7 mouse cellular contexts compared by ENCODE assay signal in the genomic region with DNA sequence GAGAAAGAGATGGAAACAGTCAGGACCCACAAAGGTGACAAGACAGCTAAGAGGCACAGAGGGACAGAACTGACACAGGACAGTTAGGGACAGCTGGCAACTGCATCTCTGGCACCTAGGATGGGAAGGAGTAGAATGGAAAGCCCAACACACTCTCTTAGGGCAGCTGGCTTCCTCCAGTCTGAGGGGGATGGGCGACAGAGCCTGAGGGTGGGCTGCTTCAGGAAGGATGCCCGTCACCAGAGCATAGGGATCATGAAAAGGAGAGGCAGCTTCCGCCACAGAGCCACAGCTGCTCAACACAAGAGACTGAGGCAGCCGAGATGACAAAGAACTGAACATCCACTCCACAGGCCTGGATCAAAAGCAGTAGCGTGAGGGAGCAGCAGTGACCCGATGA. TPM values are rescaled to one million over a fixed set of nuclear protein-coding genes. Genes with fewer than 3 reads are reported as not detected.
DNase-seq lines count a peak whose midpoint lies in the region; ATAC-seq and TF ChIP-seq lines count a peak whose summit lies in the region.

No protein-coding gene starts in this region.

- H3K9me3 ChIP-seq in liver, embryonic 12.5 days (replicated peaks): no peaks in the 10 kb centered on the region
- H3K9me3 ChIP-seq in embryonic facial prominence, embryonic 14.5 days (ENCODE audit: control insufficient read depth, low read length): no peaks in the 10 kb centered on the region
- H3K9me3 ChIP-seq in hindbrain, embryonic 11.5 days (ENCODE audit: control insufficient read depth, low read length): no peaks in the 10 kb centered on the region
- no peaks in the 10 kb centered on the region for H3K9me3 ChIP-seq in neural tube, embryonic 13.5 days

- TF ChIP-seq POLR2A in liver, adult 2 months (IDR thresholded peaks at IDR 0.05; ENCODE audit: extremely low read depth, insufficient read depth, low read length): no peak

- TF ChIP-seq CTCF in liver, adult 2 months (IDR thresholded peaks at IDR 0.05; ENCODE audit: low read depth, low read length): no peak

- no peak for ATAC-seq in liver, embryonic 12.5 days
- no peak; the same call in 1 of the 2 replicates for ATAC-seq in embryonic facial prominence, embryonic 14.5 days (ENCODE audit: low read depth)
- ATAC-seq in hindbrain, embryonic 11.5 days (ENCODE audit: low FRiP score): peak; percentile 61; the same call in 1 of the 2 replicates
- peak; percentile 75 for ATAC-seq in neural tube, embryonic 13.5 days (ENCODE audit: low read depth)

- no peak overlapping the region for H3K4me2 ChIP-seq in liver, embryonic 12.5 days
- H3K4me2 ChIP-seq in embryonic facial prominence, embryonic 14.5 days (ENCODE audit: low read depth, low read length): no peak overlapping the region
- H3K4me2 ChIP-seq in hindbrain, embryonic 11.5 days (replicated peaks; ENCODE audit: low read depth, low read length): no peak overlapping the region
- H3K4me2 ChIP-seq in neural tube, embryonic 13.5 days: no peak overlapping the region

- H3K9ac ChIP-seq in liver, adult 2 months (ENCODE audit: low read depth, low read length): no peak overlapping the region
- no peak overlapping the region for H3K9ac ChIP-seq in liver, embryonic 12.5 days
- no peak overlapping the region for H3K9ac ChIP-seq in embryonic facial prominence, embryonic 14.5 days (ENCODE audit: low read depth, low read length)
- H3K9ac ChIP-seq in hindbrain, embryonic 11.5 days (ENCODE audit: low read depth, low read length): no peak overlapping the region
- no peak overlapping the region for H3K9ac ChIP-seq in neural tube, embryonic 13.5 days

- H3K4me1 ChIP-seq in liver, adult 2 months (ENCODE audit: control insufficient read depth, insufficient read depth, low read length): peaks cover 7% of the 10 kb centered on the region
- peaks cover 4% of the 10 kb centered on the region; the same call in 1 of the 2 replicates for H3K4me1 ChIP-seq in liver, embryonic 12.5 days
- H3K4me1 ChIP-seq in embryonic facial prominence, embryonic 14.5 days (ENCODE audit: control insufficient read depth, insufficient read depth, low read length): peaks cover 14% of the 10 kb centered on the region
- H3K4me1 ChIP-seq in hindbrain, embryonic 11.5 days (replicated peaks; ENCODE audit: control insufficient read depth, insufficient read depth, low read length): 0 out of 2 replicates have a peak, but pooled peaks cover 2% of the 10 kb centered on the region
- peaks cover 18% of the 10 kb centered on the region for H3K4me1 ChIP-seq in neural tube, embryonic 13.5 days (replicated peaks)

- no peak for DNase-seq in liver, adult 2 months (ENCODE audit: extremely low read depth, low read depth, low spot score)
- no peak for DNase-seq in embryonic facial prominence, embryonic 14.5 days (ENCODE audit: low spot score)
- peak; percentile 49 for DNase-seq in hindbrain, embryonic 11.5 days (ENCODE audit: low spot score)
- no peak for DNase-seq in adrenal gland, adult 2 months
- no peak for DNase-seq in adrenal gland, adult 8-10 months

- 0 out of 2 replicates have a peak, but pooled peaks cover 3% of the 10 kb centered on the region for H3K79me2 ChIP-seq in liver, adult 2 months (ENCODE audit: control insufficient read depth, insufficient read depth, low read length)

- H3K36me3 ChIP-seq in liver, adult 2 months (ENCODE audit: control insufficient read depth, insufficient read depth, low read length): peaks cover 2% of the 10 kb centered on the region; the same call in 1 of the 2 replicates
- peaks cover 38% of the 10 kb centered on the region for H3K36me3 ChIP-seq in liver, embryonic 12.5 days
- peaks cover 56% of the 10 kb centered on the region for H3K36me3 ChIP-seq in embryonic facial prominence, embryonic 14.5 days (ENCODE audit: control insufficient read depth, insufficient read depth, low read length)
- peaks cover 2% of the 10 kb centered on the region; the same call in 1 of the 2 replicates for H3K36me3 ChIP-seq in hindbrain, embryonic 11.5 days (ENCODE audit: control insufficient read depth, insufficient read depth, low read length)
- peaks cover 66% of the 10 kb centered on the region for H3K36me3 ChIP-seq in neural tube, embryonic 13.5 days

- peak overlapping the region; percentile 52 for H3K27ac ChIP-seq in liver, adult 2 months (replicated peaks; ENCODE audit: insufficient read depth, low read depth, low read length)
- H3K27ac ChIP-seq in liver, embryonic 12.5 days: no peak overlapping the region
- peak overlapping the region; percentile 6; the same call in 1 of the 2 replicates for H3K27ac ChIP-seq in embryonic facial prominence, embryonic 14.5 days (replicated peaks; ENCODE audit: low read depth, low read length)
- peak overlapping the region; percentile 2; the same call in 1 of the 2 replicates for H3K27ac ChIP-seq in hindbrain, embryonic 11.5 days (ENCODE audit: low read depth, low read length)
- H3K27ac ChIP-seq in neural tube, embryonic 13.5 days (replicated peaks): peak overlapping the region; percentile 57

- 55% methylated on average over 6 of the region's 6 CpGs for WGBS in liver, adult 2 months
- 78% methylated on average over 6 of the region's 6 CpGs for WGBS in liver, embryonic 12.5 days (ENCODE audit: insufficient replicate concordance)
- WGBS in embryonic facial prominence, embryonic 14.5 days: 24% methylated on average over 6 of the region's 6 CpGs
- 50% methylated on average over 6 of the region's 6 CpGs for WGBS in hindbrain, embryonic 11.5 days
- 41% methylated on average over 6 of the region's 6 CpGs for WGBS in neural tube, embryonic 13.5 days

- no peaks in the 10 kb centered on the region for H3K27me3 ChIP-seq in liver, adult 2 months (ENCODE audit: control insufficient read depth, insufficient read depth, low read length)
- H3K27me3 ChIP-seq in liver, embryonic 12.5 days (replicated peaks): no peaks in the 10 kb centered on the region
- no peaks in the 10 kb centered on the region for H3K27me3 ChIP-seq in embryonic facial prominence, embryonic 14.5 days (replicated peaks; ENCODE audit: control insufficient read depth, insufficient read depth, low read length)
- H3K27me3 ChIP-seq in hindbrain, embryonic 11.5 days (ENCODE audit: control insufficient read depth, insufficient read depth, low read length): no peaks in the 10 kb centered on the region
- no peaks in the 10 kb centered on the region for H3K27me3 ChIP-seq in neural tube, embryonic 13.5 days

- no peak overlapping the region for H3K4me3 ChIP-seq in liver, adult 2 months (ENCODE audit: insufficient read depth, low read depth, low read length)
- H3K4me3 ChIP-seq in liver, embryonic 12.5 days: no peak overlapping the region
- no peak overlapping the region for H3K4me3 ChIP-seq in embryonic facial prominence, embryonic 14.5 days (ENCODE audit: low read depth, low read length)
- no peak overlapping the region for H3K4me3 ChIP-seq in hindbrain, embryonic 11.5 days (ENCODE audit: low read depth, low read length)
- H3K4me3 ChIP-seq in neural tube, embryonic 13.5 days: no peak overlapping the region

RNA-seq across cellular contexts. Expression of a gene that starts 19.5 kb away (rescaled TPM):
- total RNA-seq in liver, adult 2 months (2014; rRNA removed): 21.2 and 23.3 TPM in 2 replicates
- polyA plus RNA-seq in liver, adult 2 months (2012; rRNA removed): 16.3 and 18.4 TPM in 2 replicates
- polyA plus RNA-seq in liver, embryonic 12.5 days (2016; fragmentation: Nextera tagmentation; extraction: Ambion mirVana): 23.1 and 26.4 TPM in 2 replicates
- polyA plus RNA-seq in embryonic facial prominence, embryonic 14.5 days (2014; fragmentation: Nextera tagmentation; extraction: Ambion mirVana): 144 and 157 TPM in 2 replicates
- polyA plus RNA-seq in hindbrain, embryonic 11.5 days (2014; fragmentation: Nextera tagmentation; extraction: Ambion mirVana): 85.9 and 98.4 TPM in 2 replicates
- polyA plus RNA-seq in neural tube, embryonic 13.5 days (2015; fragmentation: Nextera tagmentation; extraction: Ambion mirVana): 56.9 and 59.6 TPM in 2 replicates
- total RNA-seq in adrenal gland, adult 2 months (2021): 100 to 1,000 TPM in 1 of 2 experiments, 10 to 100 TPM in 1; 81.8 to 102 TPM
- polyA plus RNA-seq in adrenal gland, adult 2 months (2012; rRNA removed): 49.8 and 53.9 TPM in 2 replicates
- 100 to 1,000 TPM; 107 to 156 (median 129) TPM for total RNA-seq in adrenal gland, adult 8-10 months (2022)

RNA-seq across cellular contexts. Expression of a gene that starts 45.9 kb away (rescaled TPM):
- 14.3 and 14.5 TPM in 2 replicates for total RNA-seq in liver, adult 2 months (2014; rRNA removed)
- polyA plus RNA-seq in liver, adult 2 months (2012; rRNA removed): 10.2 and 10.3 TPM in 2 replicates
- 45.9 and 47.3 TPM in 2 replicates for polyA plus RNA-seq in liver, embryonic 12.5 days (2016; fragmentation: Nextera tagmentation; extraction: Ambion mirVana)
- polyA plus RNA-seq in embryonic facial prominence, embryonic 14.5 days (2014; fragmentation: Nextera tagmentation; extraction: Ambion mirVana): 88.9 and 95.6 TPM in 2 replicates
- polyA plus RNA-seq in hindbrain, embryonic 11.5 days (2014; fragmentation: Nextera tagmentation; extraction: Ambion mirVana): 47.6 and 47.7 TPM in 2 replicates
- polyA plus RNA-seq in neural tube, embryonic 13.5 days (2015; fragmentation: Nextera tagmentation; extraction: Ambion mirVana): 55.2 and 57.7 TPM in 2 replicates
- total RNA-seq in adrenal gland, adult 2 months (2021): 10 to 100 TPM; 52.2 to 52.8 TPM
- 23.7 and 28.4 TPM in 2 replicates for polyA plus RNA-seq in adrenal gland, adult 2 months (2012; rRNA removed)
- total RNA-seq in adrenal gland, adult 8-10 months (2022): 10 to 100 TPM; 59.3 to 64.9 (median 62.6) TPM

Comparison
In these comparisons a context has a peak if more than half of its experiments do, and no peak if none do; other contexts are left out.
1. ATAC-seq: peak in hindbrain, embryonic 11.5 days (single experiment) and neural tube, embryonic 13.5 days (single experiment); none in liver, embryonic 12.5 days (single experiment) and embryonic facial prominence, embryonic 14.5 days (single experiment).